Mouse (Mus musculus): ENCODE data around the gene Btbd9.
"Not testable (repeated sequence)": the region's sequence is repeated elsewhere in the genome, so short reads cannot be mapped to it uniquely, and the experiment has no call there.

Gene Btbd9

GRCm38 (mm10) chr17:30559536-30559935 is 16.8 kb downstream of the Btbd9 start:
- DNase-seq (ENCODE audit: low spot score in 2 of 2): no peak

GRCm38 (mm10) chr17:30558623-30559022 is 17.7 kb downstream of the Btbd9 start:
- no peak for DNase-seq (ENCODE audit: low spot score in 2 of 2)

DNA sequence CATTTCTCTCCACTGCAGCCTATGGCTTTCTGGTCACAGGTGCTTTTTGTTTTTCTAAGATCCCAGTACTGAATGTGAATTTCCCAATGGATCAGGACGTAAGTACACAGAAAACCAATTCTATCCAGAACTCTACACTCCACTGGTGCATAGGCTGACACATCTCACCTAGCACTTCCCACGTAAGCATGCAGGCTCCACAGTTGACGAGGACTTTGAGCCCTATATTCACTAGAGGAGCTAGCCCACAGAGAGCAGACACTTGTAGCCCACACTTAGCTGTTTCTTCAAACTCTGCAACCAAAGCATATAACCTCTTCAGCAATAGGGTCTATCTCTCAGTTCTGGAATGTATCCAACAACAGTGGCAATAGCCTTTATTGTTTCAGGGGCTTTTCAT is 19.8 kb downstream of the Btbd9 start:
- DNase-seq (ENCODE audit: low spot score in 2 of 2): no peak

GRCm38 (mm10) chr17:30553027-30553937 is 23.0 kb downstream of the Btbd9 start:
- DNase-seq (ENCODE audit: low spot score in 2 of 2): no peak

DNA sequence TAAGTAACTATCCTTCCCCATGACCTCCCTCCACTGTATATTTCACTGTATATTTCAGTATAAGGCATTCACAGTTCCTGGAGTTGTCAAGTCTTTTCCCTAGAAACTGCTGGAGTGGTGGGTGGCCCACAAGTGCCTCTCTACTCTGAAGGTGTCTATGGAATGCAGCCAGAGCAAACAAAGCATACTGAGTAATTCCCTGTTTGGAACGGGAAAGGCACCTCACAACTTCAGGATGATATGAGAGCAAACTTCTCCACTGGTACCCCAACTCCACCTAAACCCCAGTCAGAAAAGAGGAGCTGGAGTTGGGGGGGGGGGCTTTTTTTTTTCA is 25.5 kb downstream of the Btbd9 start:
- DNase-seq (ENCODE audit: low spot score in 2 of 2): peak in 1 of 2 experiments; percentile 74

DNA sequence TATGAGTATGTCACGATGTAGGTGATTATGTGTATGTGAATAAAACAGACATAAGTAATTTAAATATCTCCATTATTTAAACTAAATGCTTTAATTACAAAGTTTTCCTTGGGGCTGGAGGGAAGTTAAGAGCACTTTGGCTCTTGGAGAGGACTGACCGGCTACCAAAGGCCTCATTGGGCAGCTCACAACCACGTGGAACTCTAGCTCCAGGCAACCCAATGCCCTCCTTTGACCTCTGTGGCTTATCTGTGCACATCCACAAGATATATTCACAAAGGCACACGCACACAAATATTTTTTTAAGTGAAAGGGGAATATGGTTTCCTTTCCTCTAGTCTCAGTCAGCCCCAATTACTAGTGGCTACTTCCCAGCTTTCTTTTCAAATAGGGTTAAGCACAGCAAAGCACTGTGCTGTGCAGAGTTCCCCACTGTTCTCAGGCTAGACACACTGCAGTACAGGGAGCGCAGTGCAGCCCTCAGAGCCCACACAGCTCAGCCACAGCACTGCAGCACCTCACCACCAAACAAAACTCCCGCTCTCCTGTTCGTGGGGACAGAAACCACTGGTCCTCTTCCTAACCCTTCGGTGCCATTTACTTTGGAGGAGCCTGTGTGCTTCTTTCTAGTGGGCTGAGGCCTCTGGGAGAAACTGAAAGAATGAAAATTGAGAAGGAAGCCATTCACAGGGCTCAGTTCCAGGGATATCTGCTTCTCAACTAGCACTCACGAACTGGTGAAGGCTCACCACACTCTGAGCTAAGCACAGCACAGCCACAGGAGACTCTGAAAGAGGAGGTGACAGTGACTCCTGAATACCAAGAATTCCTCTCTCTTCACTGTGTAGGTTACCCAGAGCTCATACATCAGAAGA is 26.2 kb downstream of the Btbd9 start:
- DNase-seq (ENCODE audit: low spot score in 2 of 2): no peak

DNA sequence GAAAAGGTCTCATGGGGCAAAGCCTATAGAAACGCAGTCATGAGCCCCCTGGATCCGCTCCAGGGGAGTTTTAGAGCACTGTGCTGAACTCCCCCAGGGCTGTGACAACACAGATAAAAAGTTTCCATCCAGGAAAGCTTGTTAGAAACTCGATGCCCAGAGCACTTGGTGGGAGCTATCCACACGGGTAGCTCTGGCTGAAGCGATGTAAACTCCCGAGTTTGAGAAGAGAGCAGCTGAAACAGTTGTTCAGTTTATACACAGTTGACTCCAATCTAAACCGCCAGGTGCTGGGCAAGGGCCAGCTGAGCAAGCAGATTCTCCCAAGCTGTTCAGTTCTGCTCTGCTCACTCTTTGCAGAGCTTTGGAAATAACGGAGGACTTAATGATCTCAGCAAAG is 37.2 kb downstream of the Btbd9 start:
- DNase-seq (ENCODE audit: low spot score in 2 of 2): no peak

- DNase-seq (ENCODE audit: low spot score in 2 of 2): no peak
Observed at GRCm38 (mm10) chr17:30536651-30537050, 39.6 kb downstream of the Btbd9 start.

GRCm38 (mm10) chr17:30533098-30533497 is 43.2 kb downstream of the Btbd9 start:
- no peak for DNase-seq (ENCODE audit: low spot score in 2 of 2)

- no peak for DNase-seq (ENCODE audit: low spot score in 2 of 2)
Observed at GRCm38 (mm10) chr17:30530542-30530940, 45.7 kb downstream of the Btbd9 start.

DNA sequence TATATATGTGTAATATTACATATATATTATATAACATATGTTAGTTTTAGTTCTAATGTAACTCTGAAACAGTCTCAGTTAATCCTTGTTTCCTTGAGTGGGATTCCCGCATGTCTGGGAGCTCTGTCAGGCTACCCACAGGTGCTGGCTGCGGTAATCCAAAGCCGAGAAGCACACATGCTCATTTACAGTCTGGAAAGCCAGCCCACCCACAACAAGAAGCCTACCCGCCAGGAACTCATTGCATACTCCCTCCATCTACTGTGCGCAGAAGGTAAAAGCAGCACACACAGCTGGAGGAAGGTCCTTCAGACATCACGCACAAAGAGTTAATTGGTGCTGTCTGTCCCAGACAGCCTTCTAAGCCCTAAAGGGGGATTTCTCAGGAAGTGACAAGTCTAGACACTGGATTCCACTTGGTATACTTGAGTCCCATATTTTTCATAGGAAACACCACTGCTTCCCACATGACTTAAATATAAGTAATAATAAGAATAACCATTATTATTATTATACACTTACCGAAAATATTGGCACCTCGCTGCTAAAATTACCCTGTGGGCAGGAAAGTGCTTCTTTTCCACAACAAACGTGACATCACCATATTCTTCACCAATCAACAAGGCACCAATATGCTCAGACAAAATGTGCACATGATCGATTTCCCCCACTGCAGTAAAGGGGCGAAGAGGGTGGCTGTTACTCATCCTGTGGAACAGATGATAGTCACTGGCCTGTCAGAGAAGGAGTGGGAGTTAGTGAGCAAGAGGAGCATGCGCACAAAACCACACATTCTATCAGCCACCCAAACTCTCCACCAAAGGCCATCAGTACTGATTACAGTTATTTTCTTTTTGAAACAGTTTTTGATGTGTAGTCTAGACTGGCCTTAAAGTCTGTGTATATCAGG is 46.4 kb downstream of the Btbd9 start:
- DNase-seq (ENCODE audit: low spot score in 2 of 2): peak; percentile 52 to 55

- DNase-seq (ENCODE audit: low spot score in 2 of 2): no peak
Observed at GRCm38 (mm10) chr17:30525405-30526295, 50.6 kb downstream of the Btbd9 start.

- DNase-seq (ENCODE audit: low spot score in 2 of 2): peak; percentile 69 to 84
Observed at GRCm38 (mm10) chr17:30524451-30524850, 51.8 kb downstream of the Btbd9 start.

DNA sequence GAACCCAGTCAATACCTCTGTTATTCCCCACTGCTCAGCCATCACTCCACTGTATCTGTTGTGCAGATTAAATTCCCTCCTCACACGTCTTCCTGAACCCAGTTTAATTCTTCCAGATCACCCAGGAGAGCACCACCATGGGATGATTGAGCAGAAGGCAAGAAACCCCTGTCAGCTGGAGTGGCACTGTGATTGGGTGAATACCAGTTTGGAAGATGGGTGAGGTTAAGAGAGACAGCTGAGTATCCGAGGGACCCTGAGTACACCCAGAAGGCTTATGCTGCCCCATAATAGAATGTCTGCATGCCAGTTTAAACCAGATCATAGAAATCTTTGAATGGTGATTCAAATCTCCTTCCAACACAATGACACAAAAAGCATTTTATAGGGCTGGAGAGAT is 52.5 kb downstream of the Btbd9 start:
- no peak for DNase-seq (ENCODE audit: low spot score in 2 of 2)

DNA sequence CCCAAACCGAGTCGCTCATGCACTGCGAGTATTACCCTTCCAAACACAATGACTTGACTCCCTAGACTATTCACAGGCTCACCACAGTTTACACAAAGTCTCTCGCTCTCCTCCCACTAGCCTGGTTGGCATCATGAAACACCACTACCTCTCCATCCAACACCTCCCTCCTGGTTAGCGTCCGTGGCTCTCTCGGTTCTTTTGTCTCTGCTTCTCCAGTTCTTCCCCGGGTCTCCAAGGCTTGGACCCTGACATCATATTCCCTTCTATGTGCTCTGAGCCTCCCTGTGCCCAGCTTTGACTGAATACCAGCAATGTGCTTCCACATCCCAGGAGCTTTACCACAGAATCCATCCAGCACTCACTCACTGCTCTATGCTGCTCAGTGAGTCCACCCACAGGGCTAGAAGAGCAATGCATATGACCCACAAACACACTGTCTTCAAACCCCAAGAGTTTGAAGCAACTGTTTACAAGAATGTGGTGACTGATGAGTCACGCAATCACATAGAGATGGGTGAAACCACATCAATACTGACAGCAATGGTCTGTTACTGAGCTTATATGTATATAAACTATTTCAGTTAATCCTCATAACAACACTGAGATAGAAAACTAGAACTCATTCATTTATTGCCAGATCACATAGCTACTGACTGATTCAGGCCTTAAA is 53.7 kb downstream of the Btbd9 start:
- no peak for DNase-seq (ENCODE audit: low spot score in 2 of 2)

- not testable (repeated sequence) for DNase-seq (ENCODE audit: low spot score in 2 of 2)
Observed at GRCm38 (mm10) chr17:30519172-30519512, 57.1 kb downstream of the Btbd9 start.

DNA sequence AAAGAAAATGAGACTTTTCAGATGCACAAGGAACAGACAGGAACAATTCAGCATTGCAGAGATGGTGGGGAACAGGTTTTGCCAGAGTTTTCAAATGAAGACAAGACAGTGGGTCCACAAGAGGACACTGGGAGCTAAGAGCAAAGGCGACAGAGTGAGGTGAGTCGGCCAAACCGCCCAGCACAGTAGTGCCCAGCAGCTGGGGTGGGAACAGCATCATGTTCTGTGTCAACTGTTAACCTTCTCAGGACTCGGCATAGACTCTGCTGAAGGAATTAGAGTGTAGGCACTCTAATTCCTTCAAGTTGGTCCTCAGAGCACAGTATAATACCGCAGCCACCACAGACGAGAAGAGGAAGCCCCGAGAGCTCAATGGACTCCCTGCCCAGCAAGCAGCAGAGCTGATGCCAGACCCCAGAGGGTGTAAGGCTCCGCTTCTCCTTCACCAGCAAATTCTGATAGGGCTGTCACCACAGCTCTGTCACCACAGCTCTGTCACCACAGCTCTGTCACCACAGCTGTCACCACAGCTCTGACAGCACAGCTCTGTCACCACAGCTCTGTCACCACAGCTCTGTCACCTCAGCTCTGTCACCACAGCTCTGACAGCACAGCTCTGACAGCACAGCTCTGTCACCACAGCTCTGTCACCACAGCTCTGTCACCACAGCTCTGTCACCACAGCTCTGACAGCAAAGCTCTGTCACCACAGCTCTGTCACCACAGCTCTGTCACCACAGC is 57.7 kb downstream of the Btbd9 start:
- DNase-seq (ENCODE audit: low spot score in 2 of 2): no peak

DNA sequence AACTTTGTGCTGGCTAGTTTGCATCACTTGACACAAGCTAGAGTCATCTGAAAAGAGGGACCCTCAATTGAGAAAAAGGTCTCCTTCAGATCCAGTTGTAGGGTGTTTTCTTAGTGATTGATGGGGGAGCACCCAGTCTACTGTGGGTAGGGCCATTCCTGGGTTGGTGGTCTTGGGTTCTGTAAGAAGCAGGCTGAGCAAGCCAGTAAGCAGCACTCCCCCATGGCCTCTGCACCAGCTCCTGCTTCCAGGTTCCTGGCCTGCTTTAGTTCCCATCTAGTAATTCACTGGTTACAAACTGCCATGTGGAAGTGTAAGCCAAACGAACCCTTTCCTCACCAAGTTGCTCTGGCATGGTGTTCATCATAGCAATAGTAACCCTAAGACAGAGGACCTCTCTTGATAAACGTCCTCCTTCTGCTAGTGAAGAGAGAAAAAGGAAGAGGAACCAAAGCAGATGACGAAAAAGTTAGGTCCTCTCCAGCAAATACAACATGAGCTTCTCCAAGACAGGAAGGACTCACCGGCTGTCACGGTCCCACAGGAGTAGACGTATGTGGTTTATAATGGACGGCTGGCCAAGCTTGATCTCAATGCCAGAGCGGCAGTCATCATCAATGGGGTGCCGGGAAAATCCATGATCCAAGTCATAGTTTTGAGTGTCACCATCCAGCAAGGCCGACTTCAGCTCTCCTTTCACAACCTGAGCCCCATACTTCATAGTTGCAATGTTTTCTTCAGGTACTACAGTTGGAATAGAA is 59.5 kb downstream of the Btbd9 start:
- DNase-seq (ENCODE audit: low spot score in 2 of 2): no peak

GRCm38 (mm10) chr17:30515401-30515800 is 60.9 kb downstream of the Btbd9 start:
- DNase-seq (ENCODE audit: low spot score in 2 of 2): no peak

Measured in right cerebral cortex, postnatal 36 days (tissue).